Mouse (Mus musculus): ENCODE measurements at regions not wholly inside any gene's neighbourhood (a gene's known extent, or its start where the extent isn't known, plus 50 kb on each side); places are given as distances from the start of the nearest gene placed in this dataset.

DNA sequence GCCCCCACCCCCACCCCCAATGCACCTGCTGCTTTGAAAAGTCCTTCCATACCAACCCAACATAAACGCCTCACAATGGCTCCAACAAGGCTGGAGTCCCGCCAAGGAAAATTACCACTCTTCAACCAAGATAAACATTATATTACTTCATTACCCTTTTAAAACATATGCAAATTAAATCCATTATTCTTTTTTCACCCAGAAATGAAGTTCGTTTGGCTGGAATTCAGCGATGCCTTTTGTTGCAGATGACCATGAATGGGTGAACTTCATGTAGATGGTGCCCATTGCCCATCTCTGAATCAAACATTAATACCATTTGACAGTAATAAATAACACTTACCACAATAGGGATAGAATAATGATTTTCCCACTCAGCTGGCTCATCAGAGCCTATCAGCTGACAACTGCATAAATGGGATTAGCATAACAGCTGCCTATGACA, 188.1 kb upstream of the Tox3 start:
- H3K27ac ChIP-seq = no peak overlapping the region
- H3K9me3 ChIP-seq (ENCODE audit: control insufficient read depth, low read length) = no peaks in the 10 kb centered on the region
- no peak for DNase-seq (ENCODE audit: low read depth in 3 of 3, low spot score in 3 of 3)
- no peaks in the 10 kb centered on the region for H3K4me1 ChIP-seq (replicated peaks; ENCODE audit: control insufficient read depth in 2 of 2, insufficient read depth in 2 of 2, low read length in 1 of 2)
- 65% methylated on average over 4 of the region's 4 CpGs for WGBS (ENCODE audit: insufficient replicate concordance)
- no peak overlapping the region for H3K4me3 ChIP-seq (ENCODE audit: insufficient read depth in 1 of 2, low read depth in 2 of 2, low read length in 2 of 2)
- TF ChIP-seq CTCF (IDR thresholded peaks at IDR 0.05; ENCODE audit: low read depth) (no peak), EP300 (IDR thresholded peaks at IDR 0.05; ENCODE audit: low read depth) (no peak)
- no peak overlapping the region for H3K9ac ChIP-seq (replicated peaks)
- no peaks in the 10 kb centered on the region for H3K36me3 ChIP-seq (replicated peaks; ENCODE audit: control insufficient read depth, insufficient read depth, low read depth)
- no peak overlapping the region for H3K4me2 ChIP-seq (ENCODE audit: low read depth)
- H3K27me3 ChIP-seq (ENCODE audit: control insufficient read depth, insufficient read depth, low read length) = no peaks in the 10 kb centered on the region
- ATAC-seq (ENCODE audit: insufficient read depth) = no peak

DNA sequence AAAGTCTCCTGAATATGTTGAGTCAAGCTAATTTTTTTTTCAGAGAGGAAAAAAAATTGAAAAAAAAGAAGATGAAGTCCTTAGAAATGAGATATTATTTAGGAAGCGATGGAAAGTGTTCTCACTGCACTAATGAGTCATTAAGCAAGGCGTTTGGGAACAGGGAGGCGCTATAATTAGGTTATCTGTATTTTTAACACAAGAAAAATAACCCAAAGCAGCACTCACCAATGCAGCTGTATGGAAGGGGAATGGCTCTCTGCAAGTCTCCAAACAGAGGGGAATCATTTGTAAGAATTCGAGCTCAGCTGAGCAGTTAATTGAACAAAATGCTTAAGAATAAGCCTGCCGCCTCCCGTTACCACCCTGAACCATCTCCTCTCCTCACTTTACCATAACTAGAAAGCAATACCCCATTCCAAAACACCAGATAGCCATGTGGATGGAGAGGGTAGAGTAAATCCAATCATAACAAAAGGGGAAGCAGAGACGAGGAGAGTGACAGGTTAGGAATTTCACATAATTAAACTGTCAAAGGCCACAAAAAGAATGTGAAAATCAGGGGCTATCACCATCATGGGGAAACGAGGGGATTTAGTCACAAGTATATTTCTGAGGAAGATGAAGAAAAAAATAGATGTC, 187.5 kb upstream of the Tox3 start:
- Histone ChIP-seq H3K4me3 (ENCODE audit: insufficient read depth in 1 of 2, low read depth in 2 of 2, low read length in 2 of 2) (no peak overlapping the region), H3K27ac (no peak overlapping the region), H3K9me3 (ENCODE audit: control insufficient read depth, low read length) (no peaks in the 10 kb centered on the region), H3K27me3 (ENCODE audit: control insufficient read depth, insufficient read depth, low read length) (no peaks in the 10 kb centered on the region), H3K4me1 (replicated peaks; ENCODE audit: control insufficient read depth in 2 of 2, insufficient read depth in 2 of 2, low read length in 1 of 2) (no peaks in the 10 kb centered on the region), H3K9ac (replicated peaks) (no peak overlapping the region), H3K36me3 (replicated peaks; ENCODE audit: control insufficient read depth, insufficient read depth, low read depth) (no peaks in the 10 kb centered on the region), H3K4me2 (ENCODE audit: low read depth) (no peak overlapping the region)
- DNase-seq (ENCODE audit: low read depth in 3 of 3, low spot score in 3 of 3) = no peak
- WGBS (ENCODE audit: insufficient replicate concordance) = 57% methylated on average over 8 of the region's 8 CpGs
- TF ChIP-seq CTCF (IDR thresholded peaks at IDR 0.05; ENCODE audit: low read depth) (no peak), EP300 (IDR thresholded peaks at IDR 0.05; ENCODE audit: low read depth) (no peak)
- no peak for ATAC-seq (ENCODE audit: insufficient read depth)

DNA sequence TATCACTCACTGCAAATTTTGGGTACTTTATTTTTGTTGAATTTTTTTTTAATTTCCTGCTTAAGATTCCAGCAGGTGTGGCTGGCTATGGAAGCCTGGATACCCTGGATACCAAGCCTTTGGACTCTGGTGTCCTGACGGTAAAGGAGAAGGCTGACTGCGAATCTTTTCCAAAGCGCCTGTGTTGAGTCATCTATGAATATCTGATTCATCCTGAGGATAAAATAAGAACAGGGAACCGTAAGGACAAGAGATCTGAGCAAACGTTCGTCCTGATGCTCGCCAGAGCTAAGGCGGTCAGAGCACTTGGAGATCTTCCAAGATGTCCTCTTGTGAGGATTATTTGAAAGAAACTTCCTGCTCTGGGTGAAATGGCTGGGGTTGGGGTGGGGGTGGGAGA, 173.2 kb upstream of the Tox3 start:
- TF ChIP-seq EP300 (IDR thresholded peaks at IDR 0.05; ENCODE audit: low read depth) (no peak), CTCF (IDR thresholded peaks at IDR 0.05; ENCODE audit: low read depth) (no peak)
- Histone ChIP-seq H3K27ac (no peak overlapping the region), H3K4me1 (replicated peaks; ENCODE audit: control insufficient read depth in 2 of 2, insufficient read depth in 2 of 2, low read length in 1 of 2) (no peaks in the 10 kb centered on the region), H3K36me3 (replicated peaks; ENCODE audit: control insufficient read depth, insufficient read depth, low read depth) (no peaks in the 10 kb centered on the region), H3K4me3 (ENCODE audit: insufficient read depth in 1 of 2, low read depth in 2 of 2, low read length in 2 of 2) (no peak overlapping the region), H3K9ac (replicated peaks) (no peak overlapping the region), H3K27me3 (ENCODE audit: control insufficient read depth, insufficient read depth, low read length) (no peaks in the 10 kb centered on the region), H3K9me3 (ENCODE audit: control insufficient read depth, low read length) (no peaks in the 10 kb centered on the region), H3K4me2 (ENCODE audit: low read depth) (no peak overlapping the region)
- DNase-seq (ENCODE audit: low read depth in 3 of 3, low spot score in 3 of 3) (no peak), ATAC-seq (ENCODE audit: insufficient read depth) (no peak)
- WGBS (ENCODE audit: insufficient replicate concordance) = 67% methylated on average over 8 of the region's 8 CpGs

DNA sequence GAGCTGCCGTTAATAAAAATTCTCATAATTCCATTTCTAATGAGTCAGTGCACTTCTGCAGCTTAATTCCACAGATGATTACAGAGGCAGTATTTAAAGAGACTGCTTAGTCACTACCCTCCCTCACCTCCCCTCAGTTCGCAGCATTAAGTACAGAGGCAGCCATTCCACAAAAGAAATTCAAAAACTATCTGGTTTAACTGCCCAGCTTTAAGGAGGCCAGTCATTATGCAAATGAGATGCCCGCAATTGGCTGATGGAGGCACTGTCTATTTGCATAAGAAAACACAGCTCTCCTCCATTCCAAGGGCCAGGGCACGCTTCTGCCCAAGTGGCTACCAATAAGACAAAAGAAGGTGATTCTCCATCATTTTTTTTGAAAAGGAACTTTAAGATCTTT, 172.0 kb upstream of the Tox3 start:
- Histone ChIP-seq H3K9ac (replicated peaks) (no peak overlapping the region), H3K27me3 (ENCODE audit: control insufficient read depth, insufficient read depth, low read length) (no peaks in the 10 kb centered on the region), H3K9me3 (ENCODE audit: control insufficient read depth, low read length) (no peaks in the 10 kb centered on the region), H3K27ac (no peak overlapping the region), H3K4me3 (ENCODE audit: insufficient read depth in 1 of 2, low read depth in 2 of 2, low read length in 2 of 2) (no peak overlapping the region), H3K4me1 (replicated peaks; ENCODE audit: control insufficient read depth in 2 of 2, insufficient read depth in 2 of 2, low read length in 1 of 2) (no peaks in the 10 kb centered on the region), H3K4me2 (ENCODE audit: low read depth) (no peak overlapping the region), H3K36me3 (replicated peaks; ENCODE audit: control insufficient read depth, insufficient read depth, low read depth) (no peaks in the 10 kb centered on the region)
- WGBS (ENCODE audit: insufficient replicate concordance) = 35% methylated on average over 4 of the region's 4 CpGs
- no peak for DNase-seq (ENCODE audit: low read depth in 3 of 3, low spot score in 3 of 3)
- ATAC-seq (ENCODE audit: insufficient read depth) = no peak
- TF ChIP-seq CTCF (IDR thresholded peaks at IDR 0.05; ENCODE audit: low read depth) (no peak), EP300 (IDR thresholded peaks at IDR 0.05; ENCODE audit: low read depth) (no peak)

DNA sequence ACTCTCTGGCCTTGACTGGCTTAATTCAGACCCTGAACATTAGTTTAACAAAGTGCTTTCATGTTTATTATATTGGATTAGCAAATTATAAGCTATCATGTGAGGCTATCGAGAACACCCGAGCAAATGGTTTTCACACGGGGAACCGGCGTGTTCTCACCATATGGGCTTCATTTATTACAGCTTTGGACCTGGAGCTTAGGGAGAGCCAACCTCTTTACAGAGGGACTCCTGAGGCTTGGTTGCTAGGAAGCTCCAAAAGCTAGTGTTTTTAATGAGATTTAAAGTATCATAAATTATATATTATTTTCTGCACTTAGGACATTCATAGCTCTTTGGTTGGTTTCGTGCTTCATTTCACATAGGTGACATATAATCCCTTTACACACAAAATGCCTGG, 171.4 kb upstream of the Tox3 start:
- Histone ChIP-seq H3K4me3 (ENCODE audit: insufficient read depth in 1 of 2, low read depth in 2 of 2, low read length in 2 of 2) (no peak overlapping the region), H3K36me3 (replicated peaks; ENCODE audit: control insufficient read depth, insufficient read depth, low read depth) (no peaks in the 10 kb centered on the region), H3K27ac (no peak overlapping the region), H3K9ac (replicated peaks) (no peak overlapping the region), H3K9me3 (ENCODE audit: control insufficient read depth, low read length) (no peaks in the 10 kb centered on the region), H3K4me1 (replicated peaks; ENCODE audit: control insufficient read depth in 2 of 2, insufficient read depth in 2 of 2, low read length in 1 of 2) (no peaks in the 10 kb centered on the region), H3K27me3 (ENCODE audit: control insufficient read depth, insufficient read depth, low read length) (no peaks in the 10 kb centered on the region), H3K4me2 (ENCODE audit: low read depth) (no peak overlapping the region)
- no peak for TF ChIP-seq CTCF (IDR thresholded peaks at IDR 0.05; ENCODE audit: low read depth)
- no peak for TF ChIP-seq EP300 (IDR thresholded peaks at IDR 0.05; ENCODE audit: low read depth)
- 75% methylated on average over 6 of the region's 6 CpGs for WGBS (ENCODE audit: insufficient replicate concordance)
- DNase-seq (ENCODE audit: low read depth in 3 of 3, low spot score in 3 of 3) (no peak), ATAC-seq (ENCODE audit: insufficient read depth) (no peak)

All from liver, embryonic 14.5 days (tissue).